Mouse (Mus musculus) heart, adult 11 months (tissue): ENCODE measurements around the gene Smad3.

Experiments
- DNase-seq: peaks from one replicate; pipeline ENCODE4 v3.0.0; 2022

The Smad3 gene

GRCm38 (mm10) chr9:63744595-63744994 lies 13.2 kb downstream of the Smad3 start:
- DNase-seq = peak; percentile 86

GRCm38 (mm10) chr9:63743775-63744174 lies 14.0 kb downstream of the Smad3 start:
- peak; percentile 92 for DNase-seq

GRCm38 (mm10) chr9:63742887-63743660 lies 14.7 kb downstream of the Smad3 start:
- peak; percentile 90 for DNase-seq

GRCm38 (mm10) chr9:63742318-63742717 lies 15.5 kb downstream of the Smad3 start:
- peak; percentile 95 for DNase-seq

GRCm38 (mm10) chr9:63741792-63742191 lies 16.0 kb downstream of the Smad3 start:
- peak; percentile 88 for DNase-seq

- peak; percentile 90 for DNase-seq
Observed at GRCm38 (mm10) chr9:63740320-63740841, 17.4 kb downstream of the Smad3 start.

- DNase-seq = peak; percentile 93
Observed at GRCm38 (mm10) chr9:63738830-63739229, 19.0 kb downstream of the Smad3 start.

GRCm38 (mm10) chr9:63738086-63738701 lies 19.6 kb downstream of the Smad3 start:
- peak; percentile 95 for DNase-seq

GRCm38 (mm10) chr9:63737426-63737931 lies 20.3 kb downstream of the Smad3 start:
- DNase-seq = peak; percentile 98

GRCm38 (mm10) chr9:63734261-63734660 lies 23.5 kb downstream of the Smad3 start:
- no peak for DNase-seq

GRCm38 (mm10) chr9:63732700-63733099 lies 25.1 kb downstream of the Smad3 start:
- no peak for DNase-seq

- DNase-seq = peak; percentile 98
Observed at GRCm38 (mm10) chr9:63731114-63731828, 26.5 kb downstream of the Smad3 start.

- DNase-seq = no peak
Observed at GRCm38 (mm10) chr9:63728969-63729368, 28.8 kb downstream of the Smad3 start.

- no peak for DNase-seq
Observed at GRCm38 (mm10) chr9:63727070-63727469, 30.7 kb downstream of the Smad3 start.

- peak; percentile 98 for DNase-seq
Observed at GRCm38 (mm10) chr9:63726088-63727010, 31.4 kb downstream of the Smad3 start.

GRCm38 (mm10) chr9:63724750-63725149 lies 33.0 kb downstream of the Smad3 start:
- no peak for DNase-seq

GRCm38 (mm10) chr9:63722918-63723317 lies 34.9 kb downstream of the Smad3 start:
- no peak for DNase-seq

GRCm38 (mm10) chr9:63722350-63722749 lies 35.4 kb downstream of the Smad3 start:
- DNase-seq = no peak

- DNase-seq = no peak
Observed at GRCm38 (mm10) chr9:63721573-63722275, 36.1 kb downstream of the Smad3 start.

GRCm38 (mm10) chr9:63720715-63721114 lies 37.1 kb downstream of the Smad3 start:
- no peak for DNase-seq

GRCm38 (mm10) chr9:63719770-63720440 lies 37.9 kb downstream of the Smad3 start:
- no peak for DNase-seq
